Mouse (Mus musculus): ENCODE results near the gene Creb3l1. TPM values are rescaled to one million over a fixed set of nuclear protein-coding genes. Genes with fewer than 3 reads are reported as not detected.

Gene Creb3l1
- polyA plus RNA-seq, 1 experiment = 3.1 TPM

DNA sequence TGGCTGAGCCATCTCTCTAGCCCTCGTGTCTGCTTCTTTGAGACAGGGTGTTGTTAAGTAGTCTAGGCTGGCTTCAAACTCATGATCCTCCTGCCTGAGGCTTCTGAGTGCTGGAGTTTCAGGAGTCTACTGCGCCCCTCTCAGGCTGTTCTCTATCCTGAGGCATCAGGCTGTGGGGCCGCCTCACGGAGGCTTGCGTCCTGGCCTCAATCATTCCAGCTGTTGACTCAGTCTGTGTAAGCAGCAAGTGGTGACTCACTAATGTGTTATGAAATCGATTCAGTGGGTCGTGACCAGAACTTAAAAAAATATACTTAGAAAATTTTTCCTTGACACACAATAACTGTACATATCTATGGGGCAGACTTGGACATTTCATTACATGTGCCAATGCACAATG is 19.7 kb downstream of the Creb3l1 start:
- H3K27ac ChIP-seq (ENCODE audit: control insufficient read depth, insufficient read depth, low read depth, low read length) = no peak overlapping the region
- H3K4me1 ChIP-seq (ENCODE audit: control insufficient read depth, insufficient read depth, low read length) = peaks cover 22% of the 10 kb centered on the region
- H3K4me3 ChIP-seq (ENCODE audit: control insufficient read depth, low read depth, low read length) = no peak overlapping the region
- no peaks in the 10 kb centered on the region for H3K27me3 ChIP-seq (ENCODE audit: control insufficient read depth, insufficient read depth, low read length)
- TF ChIP-seq CTCF (IDR thresholded peaks at IDR 0.05; ENCODE audit: control insufficient read depth, insufficient read depth, insufficient replicate concordance, low read depth, low read length) (no peak), POLR2A (IDR thresholded peaks at IDR 0.05; ENCODE audit: control insufficient read depth, low read depth, low read length) (no peak)
- H3K36me3 ChIP-seq (ENCODE audit: control insufficient read depth, insufficient read depth, low read length) = no peaks in the 10 kb centered on the region

- TF ChIP-seq POLR2A (IDR thresholded peaks at IDR 0.05; ENCODE audit: control insufficient read depth, low read depth, low read length) = no peak
- TF ChIP-seq CTCF (IDR thresholded peaks at IDR 0.05; ENCODE audit: control insufficient read depth, insufficient read depth, insufficient replicate concordance, low read depth, low read length) = no peak
- Histone ChIP-seq H3K4me3 (ENCODE audit: control insufficient read depth, low read depth, low read length) (no peak overlapping the region), H3K36me3 (ENCODE audit: control insufficient read depth, insufficient read depth, low read length) (no peaks in the 10 kb centered on the region), H3K27ac (ENCODE audit: control insufficient read depth, insufficient read depth, low read depth, low read length) (no peak overlapping the region), H3K4me1 (ENCODE audit: control insufficient read depth, insufficient read depth, low read length) (peaks cover 7% of the 10 kb centered on the region), H3K27me3 (ENCODE audit: control insufficient read depth, insufficient read depth, low read length) (no peaks in the 10 kb centered on the region)
These were observed 26.2 kb downstream of the Creb3l1 start for GRCm38 (mm10) chr2:91997905-91998608.

GRCm38 (mm10) chr2:91996006-91996405 is 28.3 kb downstream of the Creb3l1 start:
- no peaks in the 10 kb centered on the region for H3K36me3 ChIP-seq (ENCODE audit: control insufficient read depth, insufficient read depth, low read length)
- H3K4me3 ChIP-seq (ENCODE audit: control insufficient read depth, low read depth, low read length) = no peak overlapping the region
- no peak overlapping the region for H3K27ac ChIP-seq (ENCODE audit: control insufficient read depth, insufficient read depth, low read depth, low read length)
- TF ChIP-seq CTCF (IDR thresholded peaks at IDR 0.05; ENCODE audit: control insufficient read depth, insufficient read depth, insufficient replicate concordance, low read depth, low read length) (no peak), POLR2A (IDR thresholded peaks at IDR 0.05; ENCODE audit: control insufficient read depth, low read depth, low read length) (no peak)
- no peaks in the 10 kb centered on the region for H3K27me3 ChIP-seq (ENCODE audit: control insufficient read depth, insufficient read depth, low read length)
- peaks cover 7% of the 10 kb centered on the region for H3K4me1 ChIP-seq (ENCODE audit: control insufficient read depth, insufficient read depth, low read length)

DNA sequence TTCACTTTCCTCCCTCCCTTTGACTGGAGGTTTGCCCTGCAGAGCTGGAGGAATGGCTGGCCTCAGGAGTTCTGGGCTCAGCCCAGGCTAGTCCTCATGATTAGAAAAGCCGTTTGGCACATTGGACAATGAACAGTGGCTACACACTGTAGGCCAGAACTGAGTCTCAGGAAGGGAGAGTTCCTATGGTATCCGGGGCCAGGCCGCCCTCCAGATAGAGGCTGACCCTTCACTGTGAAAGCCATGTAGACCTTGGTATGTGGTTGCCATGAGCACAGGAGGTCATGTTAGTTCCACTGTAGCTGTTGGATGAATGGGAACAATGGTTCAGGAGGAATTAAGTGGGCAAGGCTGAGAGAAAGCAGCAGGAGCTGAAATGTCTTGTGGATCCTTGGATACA is 30.9 kb downstream of the Creb3l1 start:
- peaks cover 7% of the 10 kb centered on the region for H3K4me1 ChIP-seq (ENCODE audit: control insufficient read depth, insufficient read depth, low read length)
- H3K27me3 ChIP-seq (ENCODE audit: control insufficient read depth, insufficient read depth, low read length) = no peaks in the 10 kb centered on the region
- H3K27ac ChIP-seq (ENCODE audit: control insufficient read depth, insufficient read depth, low read depth, low read length) = no peak overlapping the region
- H3K36me3 ChIP-seq (ENCODE audit: control insufficient read depth, insufficient read depth, low read length) = no peaks in the 10 kb centered on the region
- no peak for TF ChIP-seq POLR2A (IDR thresholded peaks at IDR 0.05; ENCODE audit: control insufficient read depth, low read depth, low read length)
- no peak for TF ChIP-seq CTCF (IDR thresholded peaks at IDR 0.05; ENCODE audit: control insufficient read depth, insufficient read depth, insufficient replicate concordance, low read depth, low read length)
- no peak overlapping the region for H3K4me3 ChIP-seq (ENCODE audit: control insufficient read depth, low read depth, low read length)

DNA sequence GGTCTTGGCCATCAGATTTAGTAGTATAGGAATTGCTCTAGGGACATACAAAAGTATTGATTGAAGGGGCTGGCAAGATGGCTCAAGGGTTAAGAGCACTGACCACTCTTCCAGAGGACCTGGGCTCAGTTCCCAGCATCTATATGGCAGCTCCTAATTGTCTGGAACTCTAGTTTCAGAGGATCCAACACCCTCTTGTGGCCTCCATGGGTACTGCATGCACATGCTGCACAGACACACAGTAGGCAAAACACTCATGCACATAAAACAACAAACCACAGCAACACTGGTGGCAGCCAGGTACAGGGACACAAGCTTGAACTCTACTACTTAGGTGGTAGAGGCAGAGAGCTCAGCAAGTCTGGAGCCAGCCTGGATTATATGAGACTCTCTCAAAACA is 34.6 kb downstream of the Creb3l1 start:
- H3K27ac ChIP-seq (ENCODE audit: control insufficient read depth, insufficient read depth, low read depth, low read length) = no peak overlapping the region
- H3K36me3 ChIP-seq (ENCODE audit: control insufficient read depth, insufficient read depth, low read length) = no peaks in the 10 kb centered on the region
- TF ChIP-seq POLR2A (IDR thresholded peaks at IDR 0.05; ENCODE audit: control insufficient read depth, low read depth, low read length) = no peak
- TF ChIP-seq CTCF (IDR thresholded peaks at IDR 0.05; ENCODE audit: control insufficient read depth, insufficient read depth, insufficient replicate concordance, low read depth, low read length) = peak; percentile 33; the same call in 1 of the 2 replicates
- no peaks in the 10 kb centered on the region for H3K27me3 ChIP-seq (ENCODE audit: control insufficient read depth, insufficient read depth, low read length)
- no peaks in the 10 kb centered on the region; the same call in 1 of the 2 replicates for H3K4me1 ChIP-seq (ENCODE audit: control insufficient read depth, insufficient read depth, low read length)
- no peak overlapping the region for H3K4me3 ChIP-seq (ENCODE audit: control insufficient read depth, low read depth, low read length)

- Histone ChIP-seq H3K4me3 (ENCODE audit: control insufficient read depth, low read depth, low read length) (no peak overlapping the region), H3K27ac (ENCODE audit: control insufficient read depth, insufficient read depth, low read depth, low read length) (no peak overlapping the region), H3K4me1 (ENCODE audit: control insufficient read depth, insufficient read depth, low read length) (peaks cover 2% of the 10 kb centered on the region), H3K36me3 (ENCODE audit: control insufficient read depth, insufficient read depth, low read length) (no peaks in the 10 kb centered on the region), H3K27me3 (ENCODE audit: control insufficient read depth, insufficient read depth, low read length) (no peaks in the 10 kb centered on the region)
- TF ChIP-seq CTCF (IDR thresholded peaks at IDR 0.05; ENCODE audit: control insufficient read depth, insufficient read depth, insufficient replicate concordance, low read depth, low read length) = peak; percentile 82; the same call in 1 of the 2 replicates
- TF ChIP-seq POLR2A (IDR thresholded peaks at IDR 0.05; ENCODE audit: control insufficient read depth, low read depth, low read length) = no peak
These were observed 36.8 kb downstream of the Creb3l1 start for GRCm38 (mm10) chr2:91987542-91987941.

DNA sequence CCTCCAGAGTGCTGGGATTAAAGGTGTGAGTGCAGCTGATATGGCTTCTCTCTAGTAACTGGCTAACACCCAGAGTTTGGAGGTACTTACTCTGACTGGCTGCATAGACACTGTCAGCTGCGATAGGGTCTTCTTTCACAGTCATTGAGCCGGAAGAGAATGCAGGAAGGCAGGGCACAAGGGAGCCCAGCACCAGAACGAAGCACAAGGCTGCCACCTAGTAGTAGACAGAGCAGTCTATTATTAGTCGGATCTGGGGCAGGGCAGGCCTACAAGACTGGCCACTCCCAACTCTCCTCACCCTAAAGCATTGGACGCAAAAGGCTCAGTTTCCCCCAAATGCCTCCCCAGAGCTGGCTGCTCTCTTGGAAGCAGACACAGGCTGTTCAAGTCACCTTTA is 38.2 kb downstream of the Creb3l1 start:
- H3K27me3 ChIP-seq (ENCODE audit: control insufficient read depth, insufficient read depth, low read length) = no peaks in the 10 kb centered on the region
- TF ChIP-seq CTCF (IDR thresholded peaks at IDR 0.05; ENCODE audit: control insufficient read depth, insufficient read depth, insufficient replicate concordance, low read depth, low read length) = no peak
- no peak for TF ChIP-seq POLR2A (IDR thresholded peaks at IDR 0.05; ENCODE audit: control insufficient read depth, low read depth, low read length)
- no peak overlapping the region for H3K4me3 ChIP-seq (ENCODE audit: control insufficient read depth, low read depth, low read length)
- H3K27ac ChIP-seq (ENCODE audit: control insufficient read depth, insufficient read depth, low read depth, low read length) = no peak overlapping the region
- no peaks in the 10 kb centered on the region for H3K36me3 ChIP-seq (ENCODE audit: control insufficient read depth, insufficient read depth, low read length)
- peaks cover 2% of the 10 kb centered on the region for H3K4me1 ChIP-seq (ENCODE audit: control insufficient read depth, insufficient read depth, low read length)
